Mouse (Mus musculus): Measurements from ENCODE around the gene Sord. TPM values are rescaled to one million over a fixed set of nuclear protein-coding genes. Genes with fewer than 3 reads are reported as not detected.

Sord gene
- 14.4 and 15.3 TPM in 2 replicates for polyA plus RNA-seq (2012; rRNA removed)

GRCm38 (mm10) chr2:122234611-122235288 is at the start of gene Sord:
Gene Sord (plus strand): TSS chr2:122234749.

GRCm38 (mm10) chr2:122186106-122186505 is 48.4 kb upstream of the Sord start, which contains the start of the genes Patl2 and Terb2:
Gene Patl2 (minus strand): TSS chr2:122186189.
Gene Terb2 (plus strand): TSS chr2:122186272.

GRCm38 (mm10) chr2:122298096-122298499 is 63.5 kb downstream of the Sord start, which contains the start of gene Duox2:
Gene Duox2 (minus strand): TSS chr2:122298449.

GRCm38 (mm10) chr2:122298596-122299490 is 64.3 kb downstream of the Sord start, which contains the start of gene Duoxa2:
Gene Duoxa2 (plus strand): TSS chr2:122298900.

GRCm38 (mm10) chr2:122313536-122313935 is 79.0 kb downstream of the Sord start, which contains the start of gene Duoxa1:
Gene Duoxa1 (minus strand): TSS chr2:122313730.

Other genes starting within 250 kb of the Sord start
- gene Eif3j1, start 206.2 kb upstream of the Sord start, polyA plus RNA-seq (2012; rRNA removed), result 18.5 and 19.8 TPM in 2 replicates
- 10.6 and 11.6 TPM in 2 replicates for gene Spg11, start 116.4 kb upstream of the Sord start, polyA plus RNA-seq (2012; rRNA removed)
- gene B2m, start 87.1 kb upstream of the Sord start, polyA plus RNA-seq (2012; rRNA removed), result 51.2 and 63.2 TPM in 2 replicates
- 0.04 and 0.12 TPM in 2 replicates for gene Trim69, start 74.0 kb upstream of the Sord start, polyA plus RNA-seq (2012; rRNA removed)
- gene Patl2, start 48.6 kb upstream of the Sord start, polyA plus RNA-seq (2012; rRNA removed), result 0.04 TPM in 1 of 2 replicates, not detected in the other
- gene Terb2, start 48.5 kb upstream of the Sord start, polyA plus RNA-seq (2012; rRNA removed), result not detected in 2 replicates
- 0.13 and 0.16 TPM in 2 replicates for gene Duox2, start 63.7 kb downstream of the Sord start, polyA plus RNA-seq (2012; rRNA removed)
- gene Duoxa2, start 64.2 kb downstream of the Sord start, polyA plus RNA-seq (2012; rRNA removed), result 0.33 and 0.47 TPM in 2 replicates
- 0.06 and 0.21 TPM in 2 replicates for gene Duoxa1, start 79.0 kb downstream of the Sord start, polyA plus RNA-seq (2012; rRNA removed)
- 0.17 and 0.19 TPM in 2 replicates for gene Duox1, start 80.9 kb downstream of the Sord start, polyA plus RNA-seq (2012; rRNA removed)
- 64.9 and 65.5 TPM in 2 replicates for gene Shf, start 134.4 kb downstream of the Sord start, polyA plus RNA-seq (2012; rRNA removed)
- 0.21 and 0.44 TPM in 2 replicates for gene Slc28a2, start 191.7 kb downstream of the Sord start, polyA plus RNA-seq (2012; rRNA removed)